In genomic region chr19:19112180-19112579, GRCm38 (mm10) we compare ENCODE assay signal across 1 mouse cellular context.
A peak's percentile ranks its signal among the peaks of the same experiment; 100 is the strongest.
TF ChIP-seq lines count a peak whose summit lies in the region.

No protein-coding gene starts in this region.

TF ChIP-seq in CH12.LX, 34 proteins besides CTCF, POLR2A, EP300 and RAD21 (continued from another document):
- TF ChIP-seq ZC3H11A (IDR thresholded peaks at IDR 0.05; ENCODE audit: low read depth, low read length): no peak
- 0 out of 2 replicates have a peak, but pooled peaks have one; percentile 35 for TF ChIP-seq MYC (IDR thresholded peaks at IDR 0.05; ENCODE audit: low read depth, low read length)
- peak; percentile 60 for TF ChIP-seq JUN (IDR thresholded peaks at IDR 0.05; ENCODE audit: insufficient read depth, low read depth, low read length)
- TF ChIP-seq ELF1 (IDR thresholded peaks at IDR 0.05; ENCODE audit: low read depth, low read length): 0 out of 2 replicates have a peak, but pooled peaks have one; percentile 54
- 0 out of 2 replicates have a peak, but pooled peaks have one; percentile 27 for TF ChIP-seq SIN3A (IDR thresholded peaks at IDR 0.05; ENCODE audit: low read length)
- TF ChIP-seq MEF2A (IDR thresholded peaks at IDR 0.05; ENCODE audit: borderline replicate concordance, low read depth, low read length): no peak
- TF ChIP-seq ZNF384 (IDR thresholded peaks at IDR 0.05; ENCODE audit: low read depth, low read length): peak; percentile 86
- peak; percentile 59 for TF ChIP-seq BHLHE40 (IDR thresholded peaks at IDR 0.05; ENCODE audit: low read depth, low read length)
- no peak for TF ChIP-seq UBTF (IDR thresholded peaks at IDR 0.05; ENCODE audit: low read depth, low read length)
